In genomic region chr12:92737623-92738370, GRCm38 (mm10) we compare ENCODE assay signal across 7 mouse cellular contexts.
DNase-seq lines count a peak whose midpoint lies in the region; ATAC-seq lines count a peak whose summit lies in the region.

No protein-coding gene starts in this region.

- peak; percentile 96 for DNase-seq in brain, adult 2 months (ENCODE audit: low read depth, low spot score)
- peak; percentile 29 for DNase-seq in retina, adult 2 months (ENCODE audit: low read depth, low spot score)
- no peak for DNase-seq in lung, adult 18-20 months
- no peak for DNase-seq in urinary bladder, postnatal 10 days (ENCODE audit: low spot score)
- no peak for DNase-seq in lung, postnatal 36 days

- peak; percentile 29 for ATAC-seq in CD4-positive, CD25-positive, alpha-beta regulatory T cell, adult 4 months
- peak; percentile 90 for ATAC-seq in hematopoietic stem cell, adult 5-6 weeks (replicated peaks in 1 of 2; ENCODE audit: insufficient read depth in 1 of 2, low FRiP score in 2 of 2, low TSS enrichment in 1 of 2, low read depth in 1 of 2, poor library complexity in 2 of 2, severe bottlenecking in 2 of 2)

Comparison
In these comparisons a context has a peak if more than half of its experiments do, and no peak if none do; other contexts are left out.
1. DNase-seq: peak in brain, adult 2 months (single experiment) and retina, adult 2 months (single experiment); none in lung, adult 18-20 months (0 of 2), urinary bladder, postnatal 10 days (single experiment) and lung, postnatal 36 days (single experiment).